Mouse (Mus musculus) embryo, embryonic 9.5 days (tissue): Measurements from ENCODE around the gene 9130213A22Rik.
A peak's percentile ranks its signal among the peaks of the same experiment; 100 is the strongest.

Experiments used
- DNase-seq: peaks from one replicate; pipeline ENCODE4 v3.0.0-alpha.2; 2017; ENCODE audit errors: extremely low spot score

9130213A22Rik gene

GRCm38 (mm10) chr11:69122336-69122951 is at the start of gene 9130213A22Rik:
TSS of gene 9130213A22Rik (minus strand) at chr11:69122589.
- peak; percentile 94 for DNase-seq

- DNase-seq, result peak; percentile 36
These were observed 49.2 kb upstream of the 9130213A22Rik start for GRCm38 (mm10) chr11:69171626-69172025.

GRCm38 (mm10) chr11:69169313-69169712 is 46.9 kb upstream of the 9130213A22Rik start:
- DNase-seq, result no peak

GRCm38 (mm10) chr11:69156800-69157199 is 34.4 kb upstream of the 9130213A22Rik start, which contains the start of gene Alox12b:
TSS of gene Alox12b (plus strand) at chr11:69156989.
- peak; percentile 23 for DNase-seq

GRCm38 (mm10) chr11:69155351-69155750 is 33.0 kb upstream of the 9130213A22Rik start:
- no peak for DNase-seq

GRCm38 (mm10) chr11:69153831-69154230 is 31.4 kb upstream of the 9130213A22Rik start:
- DNase-seq, result no peak

GRCm38 (mm10) chr11:69151004-69151403 is 28.6 kb upstream of the 9130213A22Rik start:
- no peak for DNase-seq

- peak; percentile 66 for DNase-seq
These were observed 28.1 kb upstream of the 9130213A22Rik start for GRCm38 (mm10) chr11:69150444-69150843.

GRCm38 (mm10) chr11:69149728-69150127 is 27.3 kb upstream of the 9130213A22Rik start:
- no peak for DNase-seq

- no peak for DNase-seq
These were observed 26.1 kb upstream of the 9130213A22Rik start for GRCm38 (mm10) chr11:69148451-69148960.

- no peak for DNase-seq
These were observed 25.2 kb upstream of the 9130213A22Rik start for GRCm38 (mm10) chr11:69147546-69147945.

- DNase-seq, result no peak
These were observed 13.0 kb upstream of the 9130213A22Rik start for GRCm38 (mm10) chr11:69135361-69135760.

- no peak for DNase-seq
These were observed 12.2 kb upstream of the 9130213A22Rik start for GRCm38 (mm10) chr11:69134622-69134968.

- DNase-seq, result peak; percentile 59
These were observed 11.7 kb upstream of the 9130213A22Rik start for GRCm38 (mm10) chr11:69133923-69134621.

GRCm38 (mm10) chr11:69133566-69133922 is 11.2 kb upstream of the 9130213A22Rik start:
- DNase-seq, result no peak

GRCm38 (mm10) chr11:69128426-69129122 is 6.2 kb upstream of the 9130213A22Rik start:
- no peak for DNase-seq

GRCm38 (mm10) chr11:69126706-69127095 is 4.3 kb upstream of the 9130213A22Rik start:
- peak; percentile 13 for DNase-seq

GRCm38 (mm10) chr11:69125919-69126705 is 3.7 kb upstream of the 9130213A22Rik start:
- peak; percentile 21 for DNase-seq

- no peak for DNase-seq
These were observed 3.3 kb upstream of the 9130213A22Rik start, which contains the start of gene Aloxe3 for GRCm38 (mm10) chr11:69125852-69125918. TSS of gene Aloxe3 (plus strand) at chr11:69125896.

GRCm38 (mm10) chr11:69125041-69125851 is 2.9 kb upstream of the 9130213A22Rik start:
- peak; percentile 96 for DNase-seq

GRCm38 (mm10) chr11:69124498-69124847 is 2.1 kb upstream of the 9130213A22Rik start:
- DNase-seq, result peak; percentile 90
